Mouse (Mus musculus): Measurements from ENCODE around the gene Cep44. TPM values are rescaled to one million over a fixed set of nuclear protein-coding genes. Genes with fewer than 3 reads are reported as not detected.
A peak's percentile ranks its signal among the peaks of the same experiment; 100 is the strongest.

The Cep44 gene
- 34.0 and 50.1 TPM in 2 replicates for total RNA-seq (2017)

GRCm38 (mm10) chr8:56550558-56551360, at the start of gene Cep44, which contains the start of gene Fbxo8:
Gene Cep44, minus strand, starts transcription at chr8:56551047.
Gene Fbxo8, plus strand, starts transcription at chr8:56551090.
- peak; percentile 72 for ATAC-seq (replicated peaks; ENCODE audit: low read depth, poor library complexity, severe bottlenecking)

DNA sequence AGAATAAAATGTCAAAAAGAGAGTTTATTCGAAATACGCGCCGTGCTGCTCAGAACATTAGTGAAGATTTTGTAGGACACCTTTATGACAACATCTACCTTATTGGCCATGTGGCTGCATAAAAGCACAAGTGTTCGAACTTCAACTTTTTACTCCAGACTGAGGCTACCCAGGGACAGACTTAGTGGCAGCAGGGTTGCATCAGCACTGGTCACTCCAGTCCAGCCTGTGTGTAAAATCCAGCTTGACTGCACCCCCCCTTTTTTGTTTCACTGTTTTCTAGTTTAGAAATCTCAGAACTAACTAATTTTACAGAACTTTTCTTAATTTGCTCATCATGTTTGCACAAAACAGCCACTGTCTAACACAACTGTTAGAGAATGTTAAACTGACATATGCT, 40.7 kb upstream of the Cep44 start:
- no peak for ATAC-seq (replicated peaks; ENCODE audit: low read depth, poor library complexity, severe bottlenecking)

GRCm38 (mm10) chr8:56591084-56591483, 40.2 kb upstream of the Cep44 start:
- no peak for ATAC-seq (replicated peaks; ENCODE audit: low read depth, poor library complexity, severe bottlenecking)

- ATAC-seq (replicated peaks; ENCODE audit: low read depth, poor library complexity, severe bottlenecking) = no peak
Measured at GRCm38 (mm10) chr8:56589004-56589403, 38.2 kb upstream of the Cep44 start.

DNA sequence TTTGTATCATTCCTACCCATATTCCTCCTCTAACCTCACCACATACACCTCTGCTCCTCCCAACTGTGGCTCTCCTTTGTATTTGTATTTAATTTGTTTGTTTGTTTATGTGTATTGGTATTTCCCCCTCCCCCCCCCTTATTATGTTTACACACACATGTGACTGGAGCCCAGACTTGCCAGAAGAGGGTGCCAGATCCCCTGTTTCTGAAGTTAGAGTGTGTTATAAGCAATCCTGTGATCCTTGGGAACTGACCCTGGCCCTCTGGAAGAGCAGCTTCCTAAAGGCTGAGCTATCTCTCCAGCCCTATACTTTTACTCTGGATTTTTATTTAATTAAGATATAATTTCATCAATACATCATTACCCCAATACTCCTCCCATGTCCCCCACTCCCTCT, 32.0 kb upstream of the Cep44 start:
- no peak for ATAC-seq (replicated peaks; ENCODE audit: low read depth, poor library complexity, severe bottlenecking)

GRCm38 (mm10) chr8:56580918-56581317, 30.1 kb upstream of the Cep44 start:
- no peak for ATAC-seq (replicated peaks; ENCODE audit: low read depth, poor library complexity, severe bottlenecking)

- ATAC-seq (replicated peaks; ENCODE audit: low read depth, poor library complexity, severe bottlenecking) = no peak
Measured at GRCm38 (mm10) chr8:56566856-56567255, 16.0 kb upstream of the Cep44 start.

- ATAC-seq (replicated peaks; ENCODE audit: low read depth, poor library complexity, severe bottlenecking) = no peak
Measured at GRCm38 (mm10) chr8:56564399-56565047, 13.7 kb upstream of the Cep44 start.

GRCm38 (mm10) chr8:56552551-56553103, 1.8 kb upstream of the Cep44 start:
- ATAC-seq (replicated peaks; ENCODE audit: low read depth, poor library complexity, severe bottlenecking) = no peak

DNA sequence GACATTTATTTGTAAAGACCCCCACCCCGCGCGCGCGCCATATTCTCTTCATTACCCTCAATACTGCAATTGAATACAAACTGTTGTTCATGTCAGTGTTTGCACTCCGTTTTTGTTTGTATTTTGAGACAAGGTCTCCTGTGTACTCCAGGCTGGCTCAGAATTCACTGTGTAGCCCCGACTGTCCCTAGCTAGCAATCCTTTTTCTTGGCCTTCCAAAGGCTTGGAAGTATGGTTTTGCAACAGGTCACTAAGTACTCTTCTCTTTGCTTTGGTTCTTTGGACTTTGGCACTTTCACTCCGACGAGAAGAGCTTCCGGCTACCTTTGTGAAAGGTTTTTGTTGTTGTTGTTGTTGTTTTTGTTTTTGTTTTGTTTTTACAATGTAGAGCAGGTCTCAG, 1.2 kb upstream of the Cep44 start:
- ATAC-seq (replicated peaks; ENCODE audit: low read depth, poor library complexity, severe bottlenecking) = no peak

DNA sequence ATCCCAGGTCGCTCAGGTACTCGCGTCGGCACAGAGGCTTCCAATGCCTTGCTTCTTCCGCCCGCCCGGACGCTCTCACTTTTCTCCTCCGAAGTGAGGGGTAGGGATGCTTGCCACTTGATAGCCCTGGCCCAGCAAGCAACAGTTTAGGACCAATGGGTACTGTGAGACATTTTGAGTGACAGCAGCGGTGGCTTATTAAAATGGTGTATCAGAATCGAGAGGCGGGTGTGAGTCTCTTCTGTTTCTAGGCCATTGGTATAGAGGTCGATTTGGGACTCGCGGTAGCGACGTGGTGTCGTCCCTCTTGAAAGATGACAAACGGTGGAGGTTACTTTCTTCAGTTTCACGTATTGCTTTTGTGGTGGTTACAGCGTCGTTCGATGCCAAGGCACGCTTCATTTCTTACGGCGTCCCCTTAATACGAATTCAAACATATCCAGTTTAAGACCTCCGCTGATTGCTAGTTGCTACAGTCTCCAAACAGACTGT, 560 bp upstream of the Cep44 start:
- ATAC-seq (replicated peaks; ENCODE audit: low read depth, poor library complexity, severe bottlenecking) = peak; percentile 87

GRCm38 (mm10) chr8:56547866-56548265, 3.0 kb downstream of the Cep44 start:
- no peak for ATAC-seq (replicated peaks; ENCODE audit: low read depth, poor library complexity, severe bottlenecking)

GRCm38 (mm10) chr8:56540706-56541105, 10.1 kb downstream of the Cep44 start:
- ATAC-seq (replicated peaks; ENCODE audit: low read depth, poor library complexity, severe bottlenecking) = no peak

DNA sequence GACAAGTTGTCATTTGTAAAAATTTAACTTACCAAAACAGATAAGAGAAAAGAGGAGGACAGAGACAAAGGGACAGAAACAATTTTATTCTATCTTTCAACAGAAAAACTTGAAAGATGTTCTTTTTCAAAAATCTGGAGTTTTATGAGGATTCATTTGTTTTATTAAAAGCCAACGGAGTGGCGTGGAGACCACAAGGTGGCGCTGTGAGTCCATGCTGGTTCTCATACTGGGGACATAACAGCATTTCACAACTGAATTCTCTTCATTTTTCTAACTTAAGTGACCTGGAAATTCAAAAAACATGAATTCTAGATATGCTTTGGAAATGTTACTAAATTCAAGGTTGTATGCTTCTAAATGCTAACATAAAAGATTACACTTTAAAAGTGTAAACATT, 20.5 kb downstream of the Cep44 start:
- peak; percentile 76 for ATAC-seq (replicated peaks; ENCODE audit: low read depth, poor library complexity, severe bottlenecking)

DNA sequence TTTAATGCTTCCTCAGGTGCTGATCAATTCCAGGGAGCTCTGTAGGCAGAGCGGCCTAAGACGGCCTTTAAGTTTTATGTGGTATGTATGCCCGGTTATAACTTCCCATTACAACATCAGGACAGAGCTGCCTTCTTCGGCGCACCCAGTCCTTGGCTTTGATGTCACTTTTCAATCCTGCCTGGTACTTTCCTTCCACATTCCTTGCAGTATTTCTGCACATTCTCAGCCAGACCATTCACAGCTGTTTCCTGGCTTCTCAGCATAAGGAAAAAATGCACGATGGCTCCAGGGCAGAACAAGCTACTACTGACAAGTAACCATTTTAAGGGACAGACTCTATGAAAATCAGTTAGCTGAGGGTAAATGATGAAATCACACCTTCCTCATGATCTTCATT, 22.0 kb downstream of the Cep44 start:
- no peak for ATAC-seq (replicated peaks; ENCODE audit: low read depth, poor library complexity, severe bottlenecking)

- no peak for ATAC-seq (replicated peaks; ENCODE audit: low read depth, poor library complexity, severe bottlenecking)
Measured at GRCm38 (mm10) chr8:56521051-56521450, 29.8 kb downstream of the Cep44 start.

DNA sequence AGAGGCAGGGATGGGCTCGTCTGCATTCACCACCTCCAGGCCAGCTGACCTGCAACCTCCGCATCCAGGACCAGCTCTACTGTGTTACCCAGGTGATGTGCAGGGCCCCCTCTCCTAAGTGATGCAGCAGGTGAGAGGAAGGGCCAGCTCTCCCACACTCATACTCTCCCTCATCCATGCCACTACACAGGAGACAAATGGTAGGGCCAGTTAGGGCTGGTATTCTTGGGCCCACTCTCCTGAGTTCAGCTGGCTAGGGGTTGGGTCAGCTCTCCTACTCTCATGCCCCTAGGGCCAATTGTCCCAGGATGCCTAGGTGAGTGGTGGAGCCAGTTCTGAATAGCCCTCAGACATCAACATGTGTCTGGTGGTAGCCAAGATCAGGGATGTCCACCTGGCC, 30.6 kb downstream of the Cep44 start:
- no peak for ATAC-seq (replicated peaks; ENCODE audit: low read depth, poor library complexity, severe bottlenecking)

DNA sequence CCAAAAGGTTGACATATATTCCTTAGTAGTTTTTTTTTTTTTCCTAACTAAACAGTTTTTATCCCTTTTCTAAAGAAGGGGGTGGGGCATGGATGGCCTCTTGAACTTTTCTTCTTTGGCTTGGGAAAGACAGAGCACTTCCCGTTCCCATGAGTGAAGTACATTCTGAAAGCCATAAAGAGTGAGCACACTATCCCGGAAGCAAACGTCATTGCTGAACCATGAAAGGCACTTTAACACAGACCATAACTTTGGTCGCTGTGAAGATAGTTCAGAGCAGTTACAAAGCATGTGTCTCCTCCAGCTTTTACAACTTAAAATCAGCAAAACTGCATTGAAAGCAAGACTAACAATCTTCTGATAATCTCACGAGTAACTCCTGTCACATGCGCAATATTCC, 32.0 kb downstream of the Cep44 start:
- no peak for ATAC-seq (replicated peaks; ENCODE audit: low read depth, poor library complexity, severe bottlenecking)

DNA sequence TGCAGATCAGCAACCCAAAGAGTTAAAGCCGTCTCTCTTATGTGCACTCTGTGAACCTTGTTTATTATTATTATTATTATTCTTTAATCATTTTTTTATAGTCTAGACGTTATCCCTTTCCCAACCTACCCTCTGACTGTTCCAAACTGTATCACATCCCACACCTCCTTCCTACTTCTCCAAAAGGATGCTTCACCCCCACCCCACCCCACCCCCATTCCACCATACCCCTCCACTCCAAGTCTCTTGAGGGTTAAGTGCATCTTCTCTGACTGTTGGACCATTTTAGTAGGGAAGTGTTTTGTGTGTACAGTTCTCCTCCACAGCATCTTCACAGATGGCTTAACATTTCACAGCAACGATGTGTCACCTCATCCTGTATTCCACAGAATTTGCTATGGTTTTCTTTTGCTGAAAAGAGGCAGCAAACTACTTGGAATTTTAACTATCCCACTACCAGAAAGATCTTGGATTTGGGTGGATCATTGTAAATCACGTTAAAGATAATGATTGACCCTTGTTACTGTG, 41.8 kb downstream of the Cep44 start:
- ATAC-seq (replicated peaks; ENCODE audit: low read depth, poor library complexity, severe bottlenecking) = no peak

DNA sequence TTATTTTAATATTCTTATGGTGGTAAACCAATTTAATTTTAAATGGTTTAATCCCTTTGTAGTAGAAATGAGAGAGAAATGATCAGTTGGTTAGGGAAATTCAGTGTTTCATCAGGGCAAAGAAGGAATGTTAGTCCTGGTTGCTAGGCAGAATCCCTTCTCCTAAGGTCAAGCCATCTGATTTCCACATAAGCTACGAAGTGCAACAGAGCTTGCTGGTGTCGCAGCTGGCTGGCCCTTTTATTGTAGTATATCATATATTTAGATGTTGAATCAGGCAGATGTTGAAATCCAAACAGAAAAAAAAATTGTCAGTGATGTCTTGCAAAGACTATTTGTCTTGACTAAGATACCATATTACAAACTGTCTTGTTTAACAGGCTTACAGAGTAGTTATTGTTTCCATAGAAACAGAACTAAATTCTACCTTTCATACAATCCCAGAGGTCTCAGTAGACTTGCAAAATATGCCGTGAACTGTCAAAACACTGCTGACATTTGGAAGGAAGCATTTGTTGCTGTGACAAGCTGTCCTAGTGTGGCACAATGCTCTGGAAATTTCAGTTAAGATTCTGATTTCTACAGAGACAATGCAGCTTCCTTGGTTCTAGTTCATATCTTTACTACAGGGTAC, 42.4 kb downstream of the Cep44 start:
- ATAC-seq (replicated peaks; ENCODE audit: low read depth, poor library complexity, severe bottlenecking) = no peak

Data from common myeloid progenitor, adult 5-6 weeks (primary cell).